Mouse (Mus musculus) heart, adult 2 months (tissue): ENCODE data around the gene Cstf2t. TPM values are rescaled to one million over a fixed set of nuclear protein-coding genes. Genes with fewer than 3 reads are reported as not detected.
A peak's percentile ranks its signal among the peaks of the same experiment; 100 is the strongest.

Experiments
- DNase-seq, 2 experiments: peaks; one replicate each; pipeline ENCODE4 v3.0.0; 2021
- H3K27ac ChIP-seq: fragments of 200-600 bp; 2 replicates; pipeline ENCODE4 v1.8.1; 2022
- H3K27me3 ChIP-seq: fragments of 200-500 bp; 2 replicates; pipeline ENCODE4 v1.6.1; 2012; ENCODE audit warnings: mild to moderate bottlenecking, low read length, inconsistent platforms, mixed read lengths; ENCODE audit not compliant: control insufficient read depth, insufficient read depth
- H3K36me3 ChIP-seq: fragments of 200-500 bp; 2 replicates; pipeline ENCODE4 v1.6.1; 2012; ENCODE audit warnings: low read length, inconsistent platforms; ENCODE audit not compliant: control insufficient read depth, insufficient read depth
- H3K4me1 ChIP-seq: fragments of 200-500 bp; 2 replicates; pipeline ENCODE4 v1.6.1; 2011; ENCODE audit warnings: low read length; ENCODE audit not compliant: control insufficient read depth, insufficient read depth
- H3K4me3 ChIP-seq: fragments of 200-600 bp; 2 replicates; pipeline ENCODE4 v1.8.1; 2022
- H3K79me2 ChIP-seq: fragments of 200-500 bp; replicated peaks from 2 replicates; pipeline ENCODE4 v1.6.1; 2012; ENCODE audit warnings: mild to moderate bottlenecking, inconsistent platforms, low read length, moderate library complexity, mixed read lengths; ENCODE audit not compliant: control insufficient read depth, insufficient read depth
- H3K9ac ChIP-seq: fragments of 200-500 bp; 2 replicates; pipeline ENCODE4 v1.6.1; 2012; ENCODE audit warnings: low read depth, mild to moderate bottlenecking, control low read depth, inconsistent platforms, low read length, mixed read lengths
- CTCF ChIP-seq: fragments of 200-600 bp; IDR thresholded peaks from 2 replicates; pipeline ENCODE4 v1.8.1; 2022; ENCODE audit warnings: antibody characterized with exemption, mild to moderate bottlenecking, moderate library complexity
- EP300 ChIP-seq: fragments of 200-500 bp; IDR thresholded peaks from 2 replicates; pipeline ENCODE4 v1.6.1; 2011; ENCODE audit warnings: low read depth, low read length, control low read depth; ENCODE audit not compliant: insufficient read depth
- POLR2A ChIP-seq: fragments of 200-500 bp; IDR thresholded peaks from 2 replicates; pipeline ENCODE4 v1.6.1; 2011; ENCODE audit warnings: mild to moderate bottlenecking, low read depth, low read length, control low read depth; ENCODE audit not compliant: insufficient read depth
- WGBS: fragments of 180-500 bp; shearing (Covaris S2); methylation state at CpG from one replicate; pipeline ENCODE4 v1.1.7; 2018; 5-methylcytosine and 5-hydroxymethylcytosine counted together
- intact Hi-C: fragments of 180-260 bp; cut with DNase I; formaldehyde crosslinking; loops from one replicate; pipeline ENCODE4 v1.15.1; 2025
- long read RNA-seq: library from polyadenylated mRNA; stranded (forward); transcript quantifications from one replicate; pipeline ENCODE4 v2.0.0, GENCODE M21; 2021
- polyA plus RNA-seq: library from polyadenylated mRNA; depleted of rRNA; stranded (reverse); fragments of >200 nt; gene quantifications from 2 replicates; pipeline ENCODE4 v1.2.3, GENCODE M21; 2012; rRNA removed
- total RNA-seq, 2 experiments: library from RNA; stranded (reverse); gene quantifications; 2 replicates each; pipeline ENCODE4 v1.2.3; 2021

Cstf2t gene
- 10 to 100 TPM; 23.9 to 26.8 TPM for total RNA-seq
- 9.6 and 17.8 TPM in 2 replicates for polyA plus RNA-seq
- long read RNA-seq, full-length matches to known transcripts = 48 of 49 reads
- long read RNA-seq, partial matches to known transcripts = 0 of 49 reads
- long read RNA-seq, other reads (novel, unspliced or antisense) = 1 of 49 reads

GRCm38 (mm10) chr19:31082662-31083429 is at the start of gene Cstf2t:
Gene Cstf2t (plus strand): TSS chr19:31082837.
- intact Hi-C loops = loop anchor here (10.0 kb wide), 1 partner anchor 682 kb away; the partner anchor contains the start of gene Prkg1

GRCm38 (mm10) chr19:31038951-31039350 is 43.7 kb upstream of the Cstf2t start:
- no peak for DNase-seq
- no peaks in the 10 kb centered on the region for H3K79me2 ChIP-seq
- no peak overlapping the region for H3K9ac ChIP-seq
- no peaks in the 10 kb centered on the region for H3K36me3 ChIP-seq
- intact Hi-C loops = no loop called here
- no peaks in the 10 kb centered on the region for H3K4me1 ChIP-seq
- 69% methylated on average over 3 of the region's 3 CpGs for WGBS
- H3K4me3 ChIP-seq = no peak overlapping the region
- H3K27me3 ChIP-seq = no peaks in the 10 kb centered on the region
- TF ChIP-seq CTCF = no peak
- TF ChIP-seq POLR2A = no peak
- H3K27ac ChIP-seq = no peak overlapping the region

More at GRCm38 (mm10) chr19:31082662-31083429, at the start of gene Cstf2t:
- H3K4me1 ChIP-seq = peaks cover 8% of the 10 kb centered on the region
- peak within 1 kb of the TSS; percentile 74 for H3K4me3 ChIP-seq
- peak within 1 kb of the TSS; percentile 96 for H3K27ac ChIP-seq
- H3K27me3 ChIP-seq = no peaks in the 10 kb centered on the region
- peaks cover 14% of the 10 kb centered on the region for H3K36me3 ChIP-seq
- H3K9ac ChIP-seq = peak within 1 kb of the TSS; percentile 86
- H3K79me2 ChIP-seq = no peaks in the 10 kb centered on the region
- TF ChIP-seq POLR2A (peak; percentile 97), EP300 (peak; percentile 84), CTCF (no peak)
- peak; percentile 98 to 99 for DNase-seq
- 2% methylated on average over 56 of the region's 56 CpGs for WGBS

GRCm38 (mm10) chr19:31040948-31041847 is 41.4 kb upstream of the Cstf2t start:
- Histone ChIP-seq H3K4me3 (no peak overlapping the region), H3K36me3 (no peaks in the 10 kb centered on the region), H3K9ac (no peak overlapping the region), H3K27me3 (no peaks in the 10 kb centered on the region), H3K79me2 (no peaks in the 10 kb centered on the region), H3K27ac (no peak overlapping the region), H3K4me1 (no peaks in the 10 kb centered on the region)
- intact Hi-C loops = no loop called here
- WGBS = 96% methylated on average over 2 of the region's 2 CpGs
- TF ChIP-seq CTCF = no peak
- TF ChIP-seq EP300 = no peak
- TF ChIP-seq POLR2A = no peak
- no peak for DNase-seq

- no peak overlapping the region for H3K27ac ChIP-seq
- WGBS = 98% methylated on average over 4 of the region's 4 CpGs
- no peaks in the 10 kb centered on the region for H3K79me2 ChIP-seq
- no peaks in the 10 kb centered on the region for H3K4me1 ChIP-seq
- H3K9ac ChIP-seq = no peak overlapping the region
- TF ChIP-seq EP300 = no peak
- TF ChIP-seq POLR2A = no peak
- peak; percentile 56 for TF ChIP-seq CTCF
- no peak for DNase-seq
- H3K27me3 ChIP-seq = no peaks in the 10 kb centered on the region
- H3K4me3 ChIP-seq = no peak overlapping the region
- no peaks in the 10 kb centered on the region for H3K36me3 ChIP-seq
- intact Hi-C loops = no loop called here
Observed at GRCm38 (mm10) chr19:31046601-31047000, 36.0 kb upstream of the Cstf2t start.

- Histone ChIP-seq H3K27me3 (no peaks in the 10 kb centered on the region), H3K9ac (no peak overlapping the region), H3K27ac (peak overlapping the region; percentile 64), H3K79me2 (no peaks in the 10 kb centered on the region), H3K36me3 (no peaks in the 10 kb centered on the region), H3K4me1 (no peaks in the 10 kb centered on the region; the same call in 1 of the 2 replicates), H3K4me3 (no peak overlapping the region; the same call in 1 of the 2 replicates)
- TF ChIP-seq POLR2A (no peak), CTCF (no peak), EP300 (no peak)
- WGBS = 21% methylated on average over 1 of the region's 1 CpGs
- intact Hi-C loops = no loop called here
- no peak for DNase-seq
Observed at GRCm38 (mm10) chr19:31064740-31065139, 17.9 kb upstream of the Cstf2t start.

GRCm38 (mm10) chr19:31065206-31065781 is 17.3 kb upstream of the Cstf2t start:
- 34% methylated on average over 11 of the region's 11 CpGs for WGBS
- Histone ChIP-seq H3K36me3 (no peaks in the 10 kb centered on the region), H3K79me2 (no peaks in the 10 kb centered on the region), H3K4me1 (no peaks in the 10 kb centered on the region; the same call in 1 of the 2 replicates), H3K27ac (peak overlapping the region; percentile 64), H3K9ac (0 out of 2 replicates have a peak overlapping the region, but pooled peaks have one; percentile 38), H3K4me3 (no peak overlapping the region; the same call in 1 of the 2 replicates), H3K27me3 (no peaks in the 10 kb centered on the region)
- no peak for TF ChIP-seq CTCF
- TF ChIP-seq POLR2A = peak; percentile 57; the same call in 1 of the 2 replicates
- peak; percentile 44; the same call in 1 of the 2 replicates for TF ChIP-seq EP300
- intact Hi-C loops = no loop called here
- peak; percentile 25 to 34 for DNase-seq
